In genomic region chr2:37703230-37703954, GRCm38 (mm10) we compare ENCODE assay signal across 8 mouse cellular contexts. TPM values are rescaled to one million over a fixed set of nuclear protein-coding genes. Genes with fewer than 3 reads are reported as not detected.
DNase-seq lines count a peak whose midpoint lies in the region; ATAC-seq lines count a peak whose summit lies in the region.

Strbp (minus strand) TSS chr2:37703859.

- no peaks in the 10 kb centered on the region for H3K27me3 ChIP-seq in intestine, embryonic 15.5 days (replicated peaks)

- no peaks in the 10 kb centered on the region for H3K36me3 ChIP-seq in intestine, embryonic 15.5 days

- no peaks in the 10 kb centered on the region for H3K9me3 ChIP-seq in intestine, embryonic 15.5 days

- peak; percentile 87 for DNase-seq in adrenal gland, adult 8-10 months
- peak; percentile 90 for DNase-seq in embryo, embryonic 11.5 days (ENCODE audit: low read depth, low spot score)
- peak; percentile 83 to 88 for DNase-seq in gastrocnemius, postnatal 36 days
- DNase-seq in left cerebral cortex, postnatal 25 days (ENCODE audit: low spot score in 2 of 2): peak; percentile 94 to 96
- peak; percentile 94 for DNase-seq in mesoderm, embryonic 11.5 days (ENCODE audit: low read depth, low spot score)
- DNase-seq in right cerebral cortex, postnatal 25 days: peak; percentile 97
- DNase-seq in urinary bladder, postnatal 36 days (ENCODE audit: low spot score in 2 of 2): peak; percentile 88 to 93

- H3K4me2 ChIP-seq in intestine, embryonic 15.5 days (replicated peaks): peak within 1 kb of the TSS; percentile 92

- H3K4me3 ChIP-seq in intestine, embryonic 15.5 days (replicated peaks): peak within 1 kb of the TSS; percentile 89

- 0 out of 2 replicates have a peak, but pooled peaks cover 10% of the 10 kb centered on the region for H3K4me1 ChIP-seq in intestine, embryonic 15.5 days (replicated peaks)

- WGBS in intestine, embryonic 15.5 days: under 1% methylated on average over 68 of the region's 98 CpGs

- intact Hi-C loops in gastrocnemius, postnatal 36 days (cut with DNase I): loop anchor here (2.0 to 5.0 kb wide), 2 partner anchors 44 to 67 kb away; no protein-coding TSS in a partner anchor
- intact Hi-C loops in left cerebral cortex, postnatal 25 days (cut with DNase I): loop anchor here (2.0 kb wide), 1 partner anchor 67 kb away; no protein-coding TSS in a partner anchor

- peak within 1 kb of the TSS; percentile 94 for H3K27ac ChIP-seq in intestine, embryonic 15.5 days

- ATAC-seq in intestine, embryonic 15.5 days: peak; percentile 96

- peak within 1 kb of the TSS; percentile 86 for H3K9ac ChIP-seq in intestine, embryonic 15.5 days

RNA-seq across cellular contexts. Expression of gene Strbp, which starts in this region (rescaled TPM):
- 10 to 100 TPM; 53.5 to 66.6 (median 62.6) TPM for total RNA-seq in adrenal gland, adult 8-10 months (2022)
- total RNA-seq in gastrocnemius, postnatal 36 days (2021): 10 to 100 TPM; 19.2 to 20.7 TPM
- 31.3 and 37.0 TPM in 2 replicates for polyA plus RNA-seq in intestine, embryonic 15.5 days (2015; fragmentation: Nextera tagmentation; extraction: Ambion mirVana)
- total RNA-seq in left cerebral cortex, postnatal 25 days (2021): 100 to 1,000 TPM; 272 to 283 TPM

Comparison
In these comparisons a context has a peak if more than half of its experiments do, and no peak if none do; other contexts are left out.
1. Peak in every context shown above with its lines: DNase-seq, ATAC-seq, H3K4me3 ChIP-seq and H3K27ac ChIP-seq.
2. RNA of gene Strbp (total RNA-seq): 272 to 283 TPM in left cerebral cortex, postnatal 25 days; 53.5 to 66.6 TPM in adrenal gland, adult 8-10 months and 19.2 to 20.7 TPM in gastrocnemius, postnatal 36 days; every median in the first group is over 4 times any median in the second.